Mouse (Mus musculus) gastrocnemius, adult 2 months (tissue): ENCODE measurements around the gene B3glct. TPM values are rescaled to one million over a fixed set of nuclear protein-coding genes. Genes with fewer than 3 reads are reported as not detected.
A peak's percentile ranks its signal among the peaks of the same experiment; 100 is the strongest.

Source experiments
- DNase-seq: peaks from one replicate; pipeline ENCODE4 v3.0.0; 2022
- H3K27ac ChIP-seq: fragments of 200-600 bp; 2 replicates; pipeline ENCODE4 v1.8.1; 2022; ENCODE audit warnings: mild to moderate bottlenecking
- H3K4me3 ChIP-seq: fragments of 200-600 bp; 2 replicates; pipeline ENCODE4 v1.8.1; 2022; ENCODE audit warnings: mild to moderate bottlenecking, moderate library complexity
- CTCF ChIP-seq: fragments of 200-600 bp; IDR thresholded peaks from 2 replicates; pipeline ENCODE4 v1.8.1; 2022; ENCODE audit warnings: antibody characterized with exemption, mild to moderate bottlenecking, moderate library complexity
- intact Hi-C: fragments of 180-260 bp; cut with DNase I; formaldehyde crosslinking; loops from one replicate; pipeline ENCODE4 v1.15.1; 2025
- long read RNA-seq, 2 experiments: library from polyadenylated mRNA; stranded (forward); transcript quantifications; one replicate each; pipeline ENCODE4 v2.0.0; 2021
- total RNA-seq, 2 experiments: library from RNA; stranded (reverse); gene quantifications; 2 replicates each; pipeline ENCODE4 v1.2.3; 2021

Gene B3glct
- 1 to 10 TPM; 3.0 to 4.4 TPM for total RNA-seq
- long read RNA-seq, experiment 1, full-length matches to known transcripts = 1 of 4 reads
- long read RNA-seq, experiment 1, partial matches to known transcripts = 0 of 4 reads
- long read RNA-seq, experiment 1, other reads (novel, unspliced or antisense) = 3 of 4 reads
- long read RNA-seq, experiment 2 = 0 reads

GRCm38 (mm10) chr5:149678100-149678989, at the start of gene B3glct:
Gene B3glct, plus strand, starts transcription at chr5:149678230.
- peak; percentile 79 for TF ChIP-seq CTCF
- H3K27ac ChIP-seq = peak within 1 kb of the TSS; percentile 96
- peak within 1 kb of the TSS; percentile 94 for H3K4me3 ChIP-seq
- intact Hi-C loops = loop anchor here (5.0 kb wide), 1 partner anchor 41 kb away; the partner anchor contains the start of gene Hsph1
- DNase-seq = peak; percentile 92

DNA sequence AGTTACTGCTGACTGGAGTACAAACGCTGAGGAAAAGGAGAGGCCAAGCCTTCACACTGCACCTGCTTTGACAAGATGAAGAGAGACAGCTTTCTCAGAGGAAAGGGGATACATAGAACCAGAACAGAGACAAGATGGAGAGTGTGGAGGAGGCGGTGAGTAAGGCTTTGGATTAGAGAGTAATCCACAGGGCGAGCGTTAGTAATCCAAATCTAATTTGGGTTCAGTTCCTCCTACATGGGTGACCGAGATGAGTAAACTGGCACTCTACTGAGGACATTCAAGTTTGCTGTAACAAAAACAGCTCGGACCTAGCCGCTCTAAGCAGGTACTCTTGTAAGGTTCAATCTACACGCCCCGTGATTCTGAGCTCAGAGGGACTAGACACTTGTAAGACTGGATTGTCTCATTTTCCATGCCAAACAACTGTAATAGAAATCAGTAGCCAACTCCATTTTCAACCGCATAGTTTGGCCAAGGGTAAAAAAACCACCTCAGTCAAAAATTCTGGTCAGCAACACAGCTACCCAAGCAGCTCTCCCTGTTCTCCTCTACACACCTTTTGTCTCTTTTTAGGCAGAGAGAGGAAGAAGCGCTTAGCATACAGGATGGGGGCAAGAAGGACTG, 43.5 kb upstream of the B3glct start:
- Histone ChIP-seq H3K4me3 (peak overlapping the region; percentile 94), H3K27ac (peak overlapping the region; percentile 90; the same call in 1 of the 2 replicates)
- intact Hi-C loops = loop anchor here (5.0 kb wide), 2 partner anchors 43 to 62 kb away; partner anchors contain the start of gene B3glct
- no peak for TF ChIP-seq CTCF
- no peak for DNase-seq

- intact Hi-C loops = loop anchor here (5.0 kb wide), 2 partner anchors 42 to 63 kb away; partner anchors contain the start of gene B3glct
- TF ChIP-seq CTCF = no peak
- H3K27ac ChIP-seq = peak overlapping the region; percentile 90
- peak overlapping the region; percentile 94 for H3K4me3 ChIP-seq
- no peak for DNase-seq
These were observed 42.5 kb upstream of the B3glct start for GRCm38 (mm10) chr5:149635556-149635955.

GRCm38 (mm10) chr5:149636075-149636920, 41.7 kb upstream of the B3glct start, which contains the start of gene Hsph1:
Gene Hsph1, minus strand, starts transcription at chr5:149636376.
- peak within 1 kb of the TSS; percentile 90 for H3K27ac ChIP-seq
- intact Hi-C loops = loop anchor here (5.0 kb wide), 2 partner anchors 41 to 64 kb away; partner anchors contain the start of gene B3glct
- peak; percentile 99 for DNase-seq
- TF ChIP-seq CTCF = peak; percentile 17; the same call in 1 of the 2 replicates
- peak within 1 kb of the TSS; percentile 94 for H3K4me3 ChIP-seq

GRCm38 (mm10) chr5:149637306-149637705, 40.7 kb upstream of the B3glct start:
- DNase-seq = no peak
- TF ChIP-seq CTCF = no peak
- H3K4me3 ChIP-seq = peak overlapping the region; percentile 94
- H3K27ac ChIP-seq = 0 out of 2 replicates have a peak overlapping the region, but pooled peaks have one; percentile 90
- intact Hi-C loops = loop anchor here (5.0 kb wide), 2 partner anchors 40 to 65 kb away; partner anchors contain the start of gene B3glct

GRCm38 (mm10) chr5:149641277-149641892, 36.6 kb upstream of the B3glct start:
- no peak overlapping the region for H3K27ac ChIP-seq
- no peak overlapping the region for H3K4me3 ChIP-seq
- intact Hi-C loops = no loop called here
- DNase-seq = no peak
- TF ChIP-seq CTCF = no peak

GRCm38 (mm10) chr5:149642366-149642765, 35.7 kb upstream of the B3glct start:
- no peak for DNase-seq
- H3K4me3 ChIP-seq = no peak overlapping the region
- TF ChIP-seq CTCF = no peak; the same call in 1 of the 2 replicates
- intact Hi-C loops = no loop called here
- H3K27ac ChIP-seq = no peak overlapping the region

GRCm38 (mm10) chr5:149642783-149643509, 35.1 kb upstream of the B3glct start:
- DNase-seq = no peak
- H3K4me3 ChIP-seq = no peak overlapping the region
- no peak overlapping the region for H3K27ac ChIP-seq
- intact Hi-C loops = no loop called here
- no peak for TF ChIP-seq CTCF

- no peak overlapping the region for H3K27ac ChIP-seq
- intact Hi-C loops = no loop called here
- no peak overlapping the region for H3K4me3 ChIP-seq
- DNase-seq = no peak
- TF ChIP-seq CTCF = no peak
These were observed 30.5 kb upstream of the B3glct start for GRCm38 (mm10) chr5:149647367-149648115.

- TF ChIP-seq CTCF = no peak
- intact Hi-C loops = no loop called here
- H3K27ac ChIP-seq = no peak overlapping the region
- no peak overlapping the region for H3K4me3 ChIP-seq
- DNase-seq = no peak
These were observed 29.8 kb upstream of the B3glct start for GRCm38 (mm10) chr5:149648196-149648595.
